Mouse (Mus musculus) stomach, embryonic 14.5 days (tissue): ENCODE results near the gene AI467606. TPM values are rescaled to one million over a fixed set of nuclear protein-coding genes. Genes with fewer than 3 reads are reported as not detected.

ENCODE experiments used
- ATAC-seq: fragments of 200-750 bp; cut with Nextera tagmentation; 2 replicates; pipeline ENCODE4 v1.8.0; 2017; ENCODE audit warnings: low read depth, moderate TSS enrichment; ENCODE audit not compliant: insufficient number of reproducible peaks, insufficient read depth, low FRiP score
- H3K27ac ChIP-seq: fragments of 300-500 bp; sonication (generic); 2 replicates; pipeline ENCODE4 v1.5.1; 2014; ENCODE audit warnings: mild to moderate bottlenecking, low read length, moderate library complexity, mixed read lengths
- H3K27me3 ChIP-seq: fragments of 300-500 bp; sonication (generic); 2 replicates; pipeline ENCODE4 v1.6.1; 2014; ENCODE audit warnings: low read length, control low read depth, mixed read lengths; ENCODE audit not compliant: control insufficient read depth, insufficient read depth
- H3K36me3 ChIP-seq: fragments of 300-500 bp; sonication (generic); 2 replicates; pipeline ENCODE4 v1.6.1; 2014; ENCODE audit warnings: mild to moderate bottlenecking, control low read depth, low read length, moderate library complexity, mixed read lengths; ENCODE audit not compliant: control insufficient read depth, insufficient read depth
- H3K4me1 ChIP-seq: fragments of 300-500 bp; sonication (generic); 2 replicates; pipeline ENCODE4 v1.6.1; 2014; ENCODE audit warnings: low read length, control low read depth, mixed read lengths; ENCODE audit not compliant: control insufficient read depth, insufficient read depth
- H3K4me2 ChIP-seq: fragments of 300-500 bp; sonication (generic); replicated peaks from 2 replicates; pipeline ENCODE4 v1.6.1; 2014; ENCODE audit warnings: low read depth, low read length, control low read depth
- H3K4me3 ChIP-seq: fragments of 300-500 bp; sonication (generic); 2 replicates; pipeline ENCODE4 v1.5.1; 2014; ENCODE audit warnings: low read depth, low read length, control low read depth
- H3K9ac ChIP-seq: fragments of 300-500 bp; sonication (generic); replicated peaks from 2 replicates; pipeline ENCODE4 v1.6.1; 2014; ENCODE audit warnings: low read depth, mild to moderate bottlenecking, control low read depth, low read length, moderate library complexity, mixed read lengths
- H3K9me3 ChIP-seq: fragments of 300-500 bp; sonication (generic); 2 replicates; pipeline ENCODE4 v1.6.1; 2016; ENCODE audit warnings: low read depth, low read length, control low read depth; ENCODE audit not compliant: control insufficient read depth
- WGBS: fragments of 180-500 bp; shearing (Covaris S2); extraction: QIAGEN DNeasy Blood & Tissue Kit; methylation state at CpG from one replicate; pipeline ENCODE4 v1.1.7; 2014; 5-methylcytosine and 5-hydroxymethylcytosine counted together
- polyA plus RNA-seq: library from polyadenylated mRNA; unstranded; fragments of >200 nt; fragmentation: Nextera tagmentation; extraction: Ambion mirVana; gene quantifications from 2 replicates; pipeline ENCODE4 v1.2.1, GENCODE M21; 2014

AI467606 gene
- polyA plus RNA-seq, 1 experiment from 2014 or later = 5.3 TPM

DNA sequence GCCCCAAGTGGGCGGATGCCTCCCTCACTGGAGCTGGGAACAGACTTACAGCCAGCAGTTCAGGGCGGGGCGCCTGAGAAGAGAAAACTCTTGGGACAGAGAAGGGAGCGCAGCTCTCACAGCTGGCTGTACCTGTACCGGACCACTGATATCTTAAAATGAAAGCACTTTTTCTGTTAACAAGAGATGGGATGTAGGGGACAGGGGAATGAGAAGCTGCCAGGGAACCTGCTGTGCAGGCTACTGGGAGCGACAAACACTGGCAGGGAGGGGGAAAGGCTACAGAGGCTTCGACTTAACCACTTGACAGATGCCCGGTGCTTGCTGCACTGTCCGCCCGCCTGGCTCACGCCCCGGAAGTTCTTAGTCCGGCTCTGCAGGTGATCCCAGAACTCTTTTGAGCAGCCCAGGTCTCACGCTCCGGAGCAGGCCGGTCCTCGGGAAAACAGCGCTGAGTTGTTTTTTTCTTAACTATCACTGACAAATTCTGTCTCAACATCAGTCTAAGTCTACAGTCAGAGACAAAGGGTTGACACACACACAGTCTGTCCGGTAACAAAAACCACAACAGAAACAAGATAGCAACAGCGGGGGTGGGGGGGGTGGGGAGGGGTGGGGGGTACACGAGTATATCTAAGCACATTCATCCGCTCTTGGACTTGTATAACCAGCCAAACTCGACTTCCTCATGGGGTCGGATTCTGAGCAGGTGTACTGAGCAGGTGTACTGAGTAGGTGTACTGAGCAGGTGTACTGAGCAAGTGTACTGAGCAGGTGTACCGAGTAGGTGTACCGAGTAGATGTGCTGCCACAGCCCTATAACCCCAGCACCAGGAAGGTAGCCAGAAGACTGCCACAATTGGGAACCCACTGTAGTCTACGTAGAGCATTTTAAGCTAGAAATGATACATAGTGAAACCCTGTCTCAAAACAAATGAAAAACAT, 2.0 kb upstream of the AI467606 start:
- H3K27me3 ChIP-seq = no peaks in the 10 kb centered on the region
- no peak overlapping the region for H3K9ac ChIP-seq
- ATAC-seq = no peak
- no peak overlapping the region for H3K27ac ChIP-seq
- H3K9me3 ChIP-seq = no peaks in the 10 kb centered on the region
- no peak overlapping the region for H3K4me3 ChIP-seq
- H3K36me3 ChIP-seq = no peaks in the 10 kb centered on the region
- peak overlapping the region; percentile 34 for H3K4me2 ChIP-seq
- 16% methylated on average over 27 of the region's 27 CpGs for WGBS
- H3K4me1 ChIP-seq = 0 out of 2 replicates have a peak, but pooled peaks cover 3% of the 10 kb centered on the region

GRCm38 (mm10) chr7:127090154-127091113, 725 bp upstream of the AI467606 start:
- Histone ChIP-seq H3K4me3 (no peak overlapping the region), H3K36me3 (no peaks in the 10 kb centered on the region), H3K9me3 (no peaks in the 10 kb centered on the region), H3K27me3 (no peaks in the 10 kb centered on the region), H3K4me2 (no peak overlapping the region), H3K4me1 (0 out of 2 replicates have a peak, but pooled peaks cover 3% of the 10 kb centered on the region), H3K27ac (no peak overlapping the region), H3K9ac (no peak overlapping the region)
- 83% methylated on average over 20 of the region's 20 CpGs for WGBS
- peak; percentile 5; the same call in 1 of the 2 replicates for ATAC-seq

- 55% methylated on average over 3 of the region's 3 CpGs for WGBS
- Histone ChIP-seq H3K4me1 (0 out of 2 replicates have a peak, but pooled peaks cover 3% of the 10 kb centered on the region), H3K4me3 (no peak overlapping the region), H3K27me3 (no peaks in the 10 kb centered on the region), H3K9ac (no peak overlapping the region), H3K9me3 (no peaks in the 10 kb centered on the region), H3K4me2 (no peak overlapping the region), H3K36me3 (no peaks in the 10 kb centered on the region), H3K27ac (no peak overlapping the region)
- no peak for ATAC-seq
These were observed 2.8 kb downstream of the AI467606 start for GRCm38 (mm10) chr7:127093914-127094313.

DNA sequence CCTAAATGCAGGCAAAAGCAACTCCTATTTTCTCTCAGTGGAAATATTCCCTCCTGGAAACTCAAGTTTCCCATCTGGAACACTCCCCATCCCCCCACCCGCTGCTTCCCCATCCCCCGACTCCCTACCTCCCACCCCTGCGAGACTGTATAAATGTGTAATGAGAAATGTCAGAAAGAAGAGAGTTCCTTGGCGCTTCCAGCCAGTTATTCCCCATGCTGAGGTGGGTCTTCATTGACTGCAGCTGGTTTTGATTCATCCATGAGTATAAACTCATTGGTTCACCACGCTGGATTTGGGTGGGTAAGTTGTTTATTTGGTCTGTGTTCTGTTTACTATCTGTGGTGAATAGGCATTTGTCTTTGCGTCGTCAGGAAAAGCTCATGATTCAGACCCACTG, 5.3 kb downstream of the AI467606 start:
- H3K27me3 ChIP-seq = no peaks in the 10 kb centered on the region
- H3K4me3 ChIP-seq = no peak overlapping the region
- ATAC-seq = no peak
- H3K4me2 ChIP-seq = no peak overlapping the region
- 49% methylated on average over 7 of the region's 7 CpGs for WGBS
- no peak overlapping the region for H3K9ac ChIP-seq
- H3K9me3 ChIP-seq = no peaks in the 10 kb centered on the region
- no peaks in the 10 kb centered on the region for H3K36me3 ChIP-seq
- no peaks in the 10 kb centered on the region for H3K4me1 ChIP-seq
- H3K27ac ChIP-seq = no peak overlapping the region

DNA sequence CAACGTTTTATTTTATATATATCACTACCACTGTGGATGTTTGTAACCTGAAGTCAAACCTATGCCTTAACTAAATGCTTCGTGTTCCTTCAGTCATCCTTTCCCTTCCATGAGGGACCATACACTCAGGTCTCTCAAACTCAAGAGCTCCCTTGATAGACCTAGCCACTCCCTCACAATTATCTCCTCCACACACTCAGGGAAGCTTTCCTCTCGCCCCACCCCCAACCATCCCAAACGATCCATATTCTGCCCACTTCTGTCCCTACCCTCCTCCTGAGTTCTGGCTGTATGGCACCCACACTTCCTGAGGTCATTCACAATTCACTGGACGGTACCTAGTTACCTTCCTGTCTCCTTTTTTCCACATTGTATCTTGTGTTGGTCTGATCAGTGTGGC, 7.4 kb downstream of the AI467606 start:
- no peaks in the 10 kb centered on the region for H3K9me3 ChIP-seq
- WGBS = 84% methylated on average over 5 of the region's 5 CpGs

GRCm38 (mm10) chr7:127098950-127099349, 7.8 kb downstream of the AI467606 start:
- no peaks in the 10 kb centered on the region for H3K36me3 ChIP-seq
- WGBS = 84% methylated on average over 4 of the region's 4 CpGs
- no peak overlapping the region for H3K9ac ChIP-seq
- no peaks in the 10 kb centered on the region for H3K27me3 ChIP-seq
- H3K9me3 ChIP-seq = no peaks in the 10 kb centered on the region
- no peaks in the 10 kb centered on the region for H3K4me1 ChIP-seq
- H3K4me2 ChIP-seq = no peak overlapping the region
- no peak for ATAC-seq
- H3K4me3 ChIP-seq = no peak overlapping the region
- H3K27ac ChIP-seq = no peak overlapping the region

More for the DNA sequence above, 7.4 kb downstream of the AI467606 start:
- Histone ChIP-seq H3K4me3 (no peak overlapping the region), H3K4me2 (no peak overlapping the region), H3K9ac (no peak overlapping the region), H3K4me1 (no peaks in the 10 kb centered on the region), H3K36me3 (no peaks in the 10 kb centered on the region), H3K27ac (no peak overlapping the region), H3K27me3 (no peaks in the 10 kb centered on the region)
- no peak for ATAC-seq

DNA sequence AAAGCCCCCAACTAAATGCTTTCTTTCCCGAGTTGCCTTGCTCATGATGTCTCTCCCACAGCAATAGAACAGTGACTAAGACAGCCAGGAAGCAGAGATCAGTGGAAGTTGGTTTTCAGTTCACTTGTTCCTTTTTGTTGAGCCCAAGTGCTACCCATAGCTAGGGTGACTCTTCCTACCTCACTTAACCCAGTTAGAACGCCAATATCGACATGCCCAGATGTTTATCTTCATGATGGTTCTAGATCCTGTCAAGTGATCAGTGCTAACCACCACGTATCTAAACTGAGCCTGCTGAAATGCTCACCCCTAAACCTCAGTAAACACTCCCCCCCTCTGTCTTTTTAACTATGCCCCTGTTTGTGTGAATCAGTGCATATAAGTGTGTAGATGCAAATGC, 8.4 kb downstream of the AI467606 start:
- no peak overlapping the region for H3K4me2 ChIP-seq

DNA sequence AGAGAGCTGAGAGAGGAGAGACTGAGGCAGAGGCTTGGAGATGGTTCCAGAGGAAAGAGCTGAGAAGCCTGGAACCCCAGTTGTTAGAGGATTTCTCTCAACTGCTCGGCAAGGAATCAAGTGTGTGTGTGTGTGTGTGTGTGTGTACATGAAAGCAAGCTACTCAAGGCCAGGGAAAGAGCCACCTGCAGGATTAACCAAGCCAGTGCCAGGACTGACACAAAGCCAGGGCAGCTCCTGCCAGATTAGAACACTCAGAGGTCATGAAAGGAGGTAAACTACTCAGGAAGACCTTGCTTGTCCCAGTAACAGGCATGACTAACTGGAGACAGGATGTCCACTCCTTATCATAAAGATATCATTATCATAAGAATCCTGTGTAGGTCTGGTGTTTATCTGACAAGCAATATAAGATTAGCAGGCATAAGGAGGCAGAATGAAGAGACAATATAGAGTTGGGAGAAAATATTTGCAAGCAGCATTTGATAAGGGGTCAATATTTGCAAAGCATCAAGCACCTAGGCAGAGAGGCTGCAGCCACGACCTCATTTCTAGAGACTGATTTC, 10.4 kb downstream of the AI467606 start:
- H3K4me2 ChIP-seq = no peak overlapping the region
- no peak overlapping the region for H3K4me3 ChIP-seq
- no peak overlapping the region for H3K9ac ChIP-seq
- H3K9me3 ChIP-seq = no peaks in the 10 kb centered on the region
- H3K27ac ChIP-seq = no peak overlapping the region
- H3K36me3 ChIP-seq = no peaks in the 10 kb centered on the region
- no peaks in the 10 kb centered on the region for H3K27me3 ChIP-seq
- no peak for ATAC-seq
- H3K4me1 ChIP-seq = no peaks in the 10 kb centered on the region
- 26% methylated on average over 2 of the region's 2 CpGs for WGBS

More for the DNA sequence above, 8.4 kb downstream of the AI467606 start:
- H3K36me3 ChIP-seq = no peaks in the 10 kb centered on the region
- WGBS = 80% methylated on average over 4 of the region's 4 CpGs
- H3K27ac ChIP-seq = no peak overlapping the region
- no peaks in the 10 kb centered on the region for H3K4me1 ChIP-seq
- ATAC-seq = no peak
- no peak overlapping the region for H3K9ac ChIP-seq
- no peaks in the 10 kb centered on the region for H3K9me3 ChIP-seq
- no peak overlapping the region for H3K4me3 ChIP-seq
- H3K27me3 ChIP-seq = no peaks in the 10 kb centered on the region
